Mouse (Mus musculus) small intestine, adult 2 months (tissue): ENCODE measurements around the gene Spint5.

Source experiments
- CTCF ChIP-seq: fragments of 200-500 bp; IDR thresholded peaks from 2 replicates; pipeline ENCODE4 v1.5.1; 2012; ENCODE audit warnings: low read depth, mild to moderate bottlenecking, control low read depth, inconsistent platforms, low read length, moderate library complexity, mixed read lengths; ENCODE audit not compliant: insufficient replicate concordance, insufficient read length; ENCODE audit errors: extremely low read depth
- POLR2A ChIP-seq: fragments of 200-500 bp; IDR thresholded peaks from 2 replicates; pipeline ENCODE4 v1.6.1; 2012; ENCODE audit warnings: low read depth, mild to moderate bottlenecking, control low read depth, inconsistent platforms, low read length, moderate library complexity

DNA sequence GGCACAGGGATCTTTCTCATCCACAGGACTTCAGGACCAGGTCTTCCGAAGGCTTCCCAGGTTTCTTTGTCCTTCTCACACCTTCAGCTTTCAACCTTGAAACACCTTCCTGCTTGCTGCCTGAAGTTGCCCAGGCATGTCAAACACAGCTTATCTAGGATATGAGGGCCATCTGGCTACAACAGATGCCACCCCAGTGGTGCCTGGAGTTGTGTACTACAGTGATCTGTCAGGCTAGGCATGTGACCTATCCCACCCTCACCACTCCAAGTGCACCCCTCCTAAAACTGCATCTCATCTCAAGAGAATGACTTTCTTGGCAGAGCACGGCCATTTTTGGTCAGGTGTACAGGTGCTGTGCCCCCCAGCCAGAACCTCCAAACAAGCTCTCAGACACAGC, 46.4 kb downstream of the Spint5 start:
- TF ChIP-seq CTCF (no peak), POLR2A (no peak)
